Mouse (Mus musculus) layer of hippocampus, adult 2 months (tissue): ENCODE measurements at regions not wholly inside any gene's neighbourhood (a gene's known extent, or its start where the extent isn't known, plus 50 kb on each side); places are given as distances from the start of the nearest gene placed in this dataset.
A peak's percentile ranks its signal among the peaks of the same experiment; 100 is the strongest.

Source experiments
- DNase-seq, 2 experiments: peaks; one replicate each; pipeline ENCODE4 v3.0.0; 2022; ENCODE audit warnings: low spot score in 2 of 2
- H3K27ac ChIP-seq: fragments of 200-600 bp; 2 replicates; pipeline ENCODE4 v1.8.1; 2022
- H3K4me3 ChIP-seq: fragments of 200-600 bp; 2 replicates; pipeline ENCODE4 v1.8.1; 2022; ENCODE audit warnings: mild to moderate bottlenecking
- CTCF ChIP-seq: fragments of 200-600 bp; conservative IDR thresholded peaks from 2 replicates; pipeline ENCODE4 v1.8.1; 2022; ENCODE audit warnings: antibody characterized with exemption, mild to moderate bottlenecking, moderate library complexity

- no peak for TF ChIP-seq CTCF
- Histone ChIP-seq H3K27ac (no peak overlapping the region), H3K4me3 (no peak overlapping the region)
- no peak for DNase-seq
Observed at GRCm38 (mm10) chr7:135767493-135767892, 51.3 kb upstream of the Mki67 start.

- no peak overlapping the region for H3K27ac ChIP-seq
- no peak for TF ChIP-seq CTCF
Observed at GRCm38 (mm10) chr7:135768064-135768463, 51.9 kb upstream of the Mki67 start.

GRCm38 (mm10) chr7:135768592-135768991, 52.4 kb upstream of the Mki67 start:
- DNase-seq = peak; percentile 79 to 81
- H3K27ac ChIP-seq = no peak overlapping the region
- H3K4me3 ChIP-seq = no peak overlapping the region
- peak; percentile 93 for TF ChIP-seq CTCF

More at GRCm38 (mm10) chr7:135768064-135768463, 51.9 kb upstream of the Mki67 start:
- no peak for DNase-seq
- H3K4me3 ChIP-seq = no peak overlapping the region

GRCm38 (mm10) chr7:135769082-135769673, 53.0 kb upstream of the Mki67 start:
- no peak for DNase-seq
- TF ChIP-seq CTCF = no peak
- Histone ChIP-seq H3K27ac (no peak overlapping the region), H3K4me3 (no peak overlapping the region)

- no peak overlapping the region for H3K4me3 ChIP-seq
- H3K27ac ChIP-seq = no peak overlapping the region
- TF ChIP-seq CTCF = no peak
Observed at GRCm38 (mm10) chr7:135770051-135770450, 53.9 kb upstream of the Mki67 start.

GRCm38 (mm10) chr7:135775832-135776433, 59.8 kb upstream of the Mki67 start:
- TF ChIP-seq CTCF = no peak
- no peak overlapping the region for H3K4me3 ChIP-seq

More at GRCm38 (mm10) chr7:135770051-135770450, 53.9 kb upstream of the Mki67 start:
- no peak for DNase-seq

GRCm38 (mm10) chr7:135790167-135790566, 74.0 kb upstream of the Mki67 start:
- TF ChIP-seq CTCF = no peak
- H3K27ac ChIP-seq = no peak overlapping the region
- no peak for DNase-seq
- H3K4me3 ChIP-seq = no peak overlapping the region

More at GRCm38 (mm10) chr7:135775832-135776433, 59.8 kb upstream of the Mki67 start:
- no peak overlapping the region for H3K27ac ChIP-seq
- no peak for DNase-seq

GRCm38 (mm10) chr7:135790978-135791377, 74.8 kb upstream of the Mki67 start:
- DNase-seq = peak; percentile 57 to 80
- H3K4me3 ChIP-seq = no peak overlapping the region
- peak; percentile 97 for TF ChIP-seq CTCF
- H3K27ac ChIP-seq = no peak overlapping the region

GRCm38 (mm10) chr7:135791953-135792690, 76.0 kb upstream of the Mki67 start:
- DNase-seq = no peak
- no peak for TF ChIP-seq CTCF
- H3K4me3 ChIP-seq = no peak overlapping the region
- no peak overlapping the region for H3K27ac ChIP-seq

- peak; percentile 88 for TF ChIP-seq CTCF
- H3K27ac ChIP-seq = no peak overlapping the region
- DNase-seq = peak in 1 of 2 experiments; percentile 22
- H3K4me3 ChIP-seq = no peak overlapping the region
Observed at GRCm38 (mm10) chr7:135792918-135793317, 76.8 kb upstream of the Mki67 start.

GRCm38 (mm10) chr7:135794238-135794637, 78.1 kb upstream of the Mki67 start:
- Histone ChIP-seq H3K4me3 (no peak overlapping the region), H3K27ac (no peak overlapping the region)
- DNase-seq = no peak
- no peak for TF ChIP-seq CTCF

- no peak for DNase-seq
- Histone ChIP-seq H3K27ac (no peak overlapping the region), H3K4me3 (no peak overlapping the region)
- no peak for TF ChIP-seq CTCF
Observed at GRCm38 (mm10) chr7:135794679-135795078, 78.5 kb upstream of the Mki67 start.

- no peak for DNase-seq
- Histone ChIP-seq H3K4me3 (no peak overlapping the region), H3K27ac (no peak overlapping the region)
- no peak for TF ChIP-seq CTCF
Observed at GRCm38 (mm10) chr7:135798441-135798840, 82.3 kb upstream of the Mki67 start.
